Mouse (Mus musculus): ENCODE measurements around the gene Zfp445. TPM values are rescaled to one million over a fixed set of nuclear protein-coding genes. Genes with fewer than 3 reads are reported as not detected.
"Not testable (repeated sequence)": the region's sequence is repeated elsewhere in the genome, so short reads cannot be mapped to it uniquely, and the experiment has no call there.

Zfp445 gene
- polyA plus RNA-seq, 1 experiment from 2014 or later: 120 TPM

DNA sequence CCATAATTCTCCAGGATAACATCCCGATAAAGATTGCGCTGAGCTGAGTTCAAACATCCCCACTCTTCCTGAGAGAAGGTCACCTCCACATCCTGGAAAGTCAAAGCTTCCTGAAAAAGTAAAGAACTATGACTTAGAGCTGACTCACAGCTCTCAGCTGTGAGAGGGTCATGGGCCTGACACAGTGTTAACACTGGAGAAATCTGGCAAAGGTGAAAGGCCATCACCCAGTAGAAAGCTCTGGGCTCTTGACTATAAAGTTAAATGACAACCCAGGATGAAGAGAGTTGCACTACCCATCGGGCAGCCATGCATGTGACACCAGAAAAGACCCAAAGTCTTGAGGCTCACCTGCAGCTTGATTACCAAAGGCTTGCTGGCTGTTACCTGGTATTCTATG lies 9.1 kb downstream of the Zfp445 start:
- H3K36me3 ChIP-seq: peaks cover 93% of the 10 kb centered on the region
- H3K4me3 ChIP-seq: no peak overlapping the region
- 0 out of 2 replicates have a peak, but pooled peaks cover 18% of the 10 kb centered on the region for H3K9me3 ChIP-seq (replicated peaks)
- ATAC-seq (ENCODE audit: low FRiP score): no peak
- H3K9ac ChIP-seq: no peak overlapping the region
- H3K4me2 ChIP-seq (replicated peaks): no peak overlapping the region
- WGBS: 99% methylated on average over 3 of the region's 3 CpGs
- H3K27me3 ChIP-seq: no peaks in the 10 kb centered on the region
- no peaks in the 10 kb centered on the region for H3K4me1 ChIP-seq
- no peak overlapping the region for H3K27ac ChIP-seq

DNA sequence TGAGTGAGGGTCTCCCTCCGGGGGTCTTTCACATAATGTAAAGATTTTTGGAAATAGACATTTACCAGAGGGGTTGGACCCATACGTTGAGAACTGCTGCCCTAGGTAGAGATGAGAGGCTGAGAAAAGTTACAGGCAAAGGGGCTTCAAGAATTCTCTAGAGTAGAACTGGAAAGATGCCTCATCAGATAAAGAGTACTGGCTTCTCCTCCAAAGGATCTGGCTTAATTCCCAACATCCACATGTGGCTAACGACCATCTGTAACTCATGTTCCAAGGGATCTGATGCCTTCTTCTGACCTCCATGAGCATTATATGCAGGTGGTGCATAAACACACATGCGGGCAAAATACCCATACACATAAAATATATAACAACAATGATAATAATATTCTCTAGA lies 10.2 kb downstream of the Zfp445 start:
- WGBS: 96% methylated on average over 4 of the region's 4 CpGs
- H3K9me3 ChIP-seq (replicated peaks): 0 out of 2 replicates have a peak, but pooled peaks cover 12% of the 10 kb centered on the region
- H3K4me2 ChIP-seq (replicated peaks): no peak overlapping the region
- H3K4me3 ChIP-seq: no peak overlapping the region
- no peak overlapping the region for H3K27ac ChIP-seq
- ATAC-seq (ENCODE audit: low FRiP score): no peak
- no peaks in the 10 kb centered on the region for H3K4me1 ChIP-seq
- no peaks in the 10 kb centered on the region for H3K27me3 ChIP-seq
- H3K36me3 ChIP-seq: peaks cover 93% of the 10 kb centered on the region
- no peak overlapping the region for H3K9ac ChIP-seq

- H3K9ac ChIP-seq; H3K27me3 ChIP-seq; H3K4me3 ChIP-seq; ATAC-seq (ENCODE audit: low FRiP score); H3K9me3 ChIP-seq (replicated peaks); H3K4me1 ChIP-seq; H3K27ac ChIP-seq; H3K4me2 ChIP-seq (replicated peaks): not testable (repeated sequence)
- peaks cover 93% of the 10 kb centered on the region for H3K36me3 ChIP-seq
- WGBS: 96% methylated on average over 3 of the region's 7 CpGs
These were observed 10.7 kb downstream of the Zfp445 start for GRCm38 (mm10) chr9:122855141-122855540.

DNA sequence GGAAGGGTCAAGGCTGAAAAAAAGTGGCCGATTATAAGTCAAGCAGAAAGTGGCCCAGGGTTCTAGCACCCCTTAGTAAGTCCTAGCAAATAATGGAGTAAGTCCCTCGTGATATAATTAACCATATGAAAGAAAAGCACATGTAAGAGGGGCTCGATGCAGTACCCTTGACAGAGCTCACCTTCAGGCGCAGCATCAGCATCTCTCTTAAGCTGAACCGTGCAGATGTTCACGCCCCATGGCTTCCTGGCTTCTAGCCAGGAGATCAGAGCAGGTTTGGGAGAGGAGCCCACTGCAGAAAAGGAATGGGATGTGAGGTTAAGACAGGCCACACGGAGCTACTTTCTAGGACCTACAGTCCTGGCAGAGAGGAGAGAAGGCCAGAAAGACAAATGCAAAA lies 11.3 kb downstream of the Zfp445 start:
- WGBS: 96% methylated on average over 7 of the region's 7 CpGs
- no peak overlapping the region for H3K9ac ChIP-seq
- no peak overlapping the region for H3K4me2 ChIP-seq (replicated peaks)
- no peak overlapping the region for H3K27ac ChIP-seq
- no peak for ATAC-seq (ENCODE audit: low FRiP score)
- no peaks in the 10 kb centered on the region for H3K27me3 ChIP-seq
- H3K4me1 ChIP-seq: no peaks in the 10 kb centered on the region
- no peak overlapping the region for H3K4me3 ChIP-seq
- peaks cover 93% of the 10 kb centered on the region for H3K36me3 ChIP-seq
- 0 out of 2 replicates have a peak, but pooled peaks cover 2% of the 10 kb centered on the region for H3K9me3 ChIP-seq (replicated peaks)

GRCm38 (mm10) chr9:122847811-122848311 lies 17.9 kb downstream of the Zfp445 start:
- not testable (repeated sequence) for H3K4me3 ChIP-seq; ATAC-seq (ENCODE audit: low FRiP score); H3K4me2 ChIP-seq (replicated peaks); H3K4me1 ChIP-seq; H3K27ac ChIP-seq; H3K27me3 ChIP-seq; H3K9ac ChIP-seq; H3K9me3 ChIP-seq (replicated peaks)
- peaks cover 49% of the 10 kb centered on the region for H3K36me3 ChIP-seq
- 95% methylated on average over 7 of the region's 8 CpGs for whole genome bisulfite sequencing

- Histone ChIP-seq H3K27me3 (no peaks in the 10 kb centered on the region), H3K27ac (no peak overlapping the region), H3K9ac (no peak overlapping the region), H3K4me3 (no peak overlapping the region), H3K36me3 (peaks cover 32% of the 10 kb centered on the region), H3K4me1 (no peaks in the 10 kb centered on the region), H3K9me3 (replicated peaks) (no peaks in the 10 kb centered on the region), H3K4me2 (replicated peaks) (no peak overlapping the region)
- ATAC-seq (ENCODE audit: low FRiP score): no peak
These were observed 19.6 kb downstream of the Zfp445 start for GRCm38 (mm10) chr9:122846156-122846555.

DNA sequence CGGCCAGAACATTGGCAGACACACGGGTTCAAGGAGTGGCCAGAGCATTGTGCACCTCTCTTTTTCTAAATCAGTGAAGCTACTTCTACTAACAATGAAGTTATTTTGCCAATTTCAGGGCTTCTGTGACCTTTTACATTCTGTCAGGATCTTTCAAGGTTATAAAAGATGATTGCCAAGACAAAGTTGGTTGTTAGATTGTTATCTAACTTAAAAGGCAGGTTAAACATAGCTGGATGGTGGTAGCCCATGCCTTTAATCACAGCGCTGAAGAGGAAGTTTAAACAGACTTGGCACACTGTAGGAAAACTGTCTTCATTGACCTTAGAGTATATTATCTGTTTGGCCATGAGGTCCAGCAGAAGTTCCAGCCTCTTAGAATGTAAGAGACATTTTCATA lies 20.2 kb downstream of the Zfp445 start:
- Histone ChIP-seq H3K4me3 (no peak overlapping the region), H3K27me3 (no peaks in the 10 kb centered on the region), H3K4me1 (no peaks in the 10 kb centered on the region), H3K36me3 (peaks cover 26% of the 10 kb centered on the region), H3K9me3 (replicated peaks) (no peaks in the 10 kb centered on the region), H3K4me2 (replicated peaks) (no peak overlapping the region), H3K27ac (no peak overlapping the region), H3K9ac (no peak overlapping the region)
- WGBS: 85% methylated on average over 3 of the region's 3 CpGs
- no peak for ATAC-seq (ENCODE audit: low FRiP score)

GRCm38 (mm10) chr9:122843760-122844159 lies 22.0 kb downstream of the Zfp445 start, which contains the start of gene Gm35549:
TSS of gene Gm35549 (minus strand) at chr9:122844035.
- Histone ChIP-seq H3K4me1 (no peaks in the 10 kb centered on the region), H3K9me3 (replicated peaks) (no peaks in the 10 kb centered on the region), H3K27me3 (no peaks in the 10 kb centered on the region), H3K27ac (no peak within 1 kb of the TSS), H3K4me3 (no peak within 1 kb of the TSS), H3K36me3 (peaks cover 9% of the 10 kb centered on the region; the same call in 1 of the 2 replicates), H3K4me2 (replicated peaks) (no peak within 1 kb of the TSS), H3K9ac (no peak within 1 kb of the TSS)
- WGBS: 86% methylated on average over 3 of the region's 3 CpGs
- ATAC-seq (ENCODE audit: low FRiP score): no peak

GRCm38 (mm10) chr9:122837680-122838079 lies 28.1 kb downstream of the Zfp445 start:
- H3K4me3 ChIP-seq: no peak overlapping the region
- H3K27ac ChIP-seq: no peak overlapping the region
- H3K4me1 ChIP-seq: peaks cover 8% of the 10 kb centered on the region
- no peaks in the 10 kb centered on the region for H3K27me3 ChIP-seq
- 29% methylated on average over 16 of the region's 16 CpGs for WGBS
- no peak overlapping the region for H3K4me2 ChIP-seq (replicated peaks)
- no peak overlapping the region for H3K9ac ChIP-seq
- H3K36me3 ChIP-seq: peaks cover 9% of the 10 kb centered on the region
- H3K9me3 ChIP-seq (replicated peaks): no peaks in the 10 kb centered on the region
- ATAC-seq (ENCODE audit: low FRiP score): no peak

- no peak overlapping the region for H3K4me3 ChIP-seq
- no peaks in the 10 kb centered on the region for H3K27me3 ChIP-seq
- no peak overlapping the region for H3K9ac ChIP-seq
- H3K4me1 ChIP-seq: peaks cover 8% of the 10 kb centered on the region
- WGBS: 89% methylated on average over 4 of the region's 4 CpGs
- no peak overlapping the region for H3K4me2 ChIP-seq (replicated peaks)
- peaks cover 9% of the 10 kb centered on the region for H3K36me3 ChIP-seq
- peak; percentile 35; the same call in 1 of the 2 replicates for ATAC-seq (ENCODE audit: low FRiP score)
- peak overlapping the region; percentile 49 for H3K27ac ChIP-seq
- no peaks in the 10 kb centered on the region for H3K9me3 ChIP-seq (replicated peaks)
These were observed 28.6 kb downstream of the Zfp445 start for GRCm38 (mm10) chr9:122837216-122837615.

- 60% methylated on average over 6 of the region's 6 CpGs for WGBS
- H3K27ac ChIP-seq: peak overlapping the region; percentile 49; the same call in 1 of the 2 replicates
- no peak for ATAC-seq (ENCODE audit: low FRiP score)
These were observed 29.0 kb downstream of the Zfp445 start for GRCm38 (mm10) chr9:122836790-122837189.

DNA sequence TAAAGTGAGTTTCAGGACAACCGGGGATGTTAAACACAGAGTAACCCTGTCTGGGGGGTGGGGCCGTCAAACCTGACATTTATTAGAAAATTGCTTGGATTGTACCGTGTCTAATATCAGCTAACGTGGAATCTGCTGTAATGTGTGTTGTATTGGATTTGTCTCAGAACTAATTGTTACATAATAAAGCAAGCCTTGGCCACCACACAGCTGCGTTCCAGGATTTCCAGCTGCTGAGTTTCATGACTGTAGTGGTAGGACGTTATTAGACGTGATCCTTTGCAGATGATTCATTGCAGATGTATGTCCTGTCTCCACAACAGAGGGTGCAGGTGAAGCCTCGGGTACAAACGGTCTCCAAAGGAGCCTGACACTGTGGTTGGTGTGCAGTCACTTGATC lies 29.7 kb downstream of the Zfp445 start:
- Histone ChIP-seq H3K27ac (0 out of 2 replicates have a peak overlapping the region, but pooled peaks have one; percentile 49), H3K9ac (no peak overlapping the region), H3K27me3 (no peaks in the 10 kb centered on the region), H3K4me3 (no peak overlapping the region), H3K36me3 (peaks cover 9% of the 10 kb centered on the region), H3K9me3 (replicated peaks) (no peaks in the 10 kb centered on the region), H3K4me1 (peaks cover 8% of the 10 kb centered on the region), H3K4me2 (replicated peaks) (no peak overlapping the region)
- WGBS: 79% methylated on average over 9 of the region's 9 CpGs
- no peak for ATAC-seq (ENCODE audit: low FRiP score)

More at GRCm38 (mm10) chr9:122836790-122837189, 29.0 kb downstream of the Zfp445 start:
- Histone ChIP-seq H3K4me1 (peaks cover 8% of the 10 kb centered on the region), H3K9ac (no peak overlapping the region), H3K9me3 (replicated peaks) (no peaks in the 10 kb centered on the region), H3K4me3 (no peak overlapping the region), H3K4me2 (replicated peaks) (no peak overlapping the region), H3K36me3 (peaks cover 9% of the 10 kb centered on the region), H3K27me3 (no peaks in the 10 kb centered on the region)

DNA sequence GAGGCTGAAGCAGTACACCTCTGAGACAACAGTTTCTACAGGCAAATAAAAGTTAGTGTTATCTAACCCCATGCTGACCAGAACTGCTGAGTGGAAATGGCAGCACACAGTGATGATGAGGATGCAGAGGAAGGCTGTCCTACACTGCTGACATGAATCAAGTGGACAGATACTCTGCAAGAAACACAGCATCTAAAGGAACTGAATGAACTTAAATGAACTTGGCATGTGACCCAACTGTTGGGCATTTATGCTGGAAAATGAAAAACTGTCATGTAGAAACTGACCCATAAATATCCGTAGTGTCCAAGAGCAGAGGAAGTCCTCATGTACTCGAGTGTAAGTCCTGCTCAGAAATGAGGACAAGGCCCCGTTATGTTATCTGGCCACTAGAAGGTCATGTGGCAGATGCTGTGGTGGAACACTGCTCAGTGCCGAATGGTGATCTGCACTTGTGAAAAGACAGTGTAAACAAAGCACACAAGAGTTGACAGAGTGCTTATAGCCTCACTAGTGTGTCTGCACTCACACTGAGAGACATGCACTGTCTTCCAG lies 35.9 kb downstream of the Zfp445 start:
- no peak overlapping the region for H3K4me3 ChIP-seq
- no peak overlapping the region for H3K4me2 ChIP-seq (replicated peaks)
- no peak overlapping the region for H3K27ac ChIP-seq
- 86% methylated on average over 4 of the region's 4 CpGs for WGBS
- no peak for ATAC-seq (ENCODE audit: low FRiP score)
- H3K4me1 ChIP-seq: no peaks in the 10 kb centered on the region
- no peaks in the 10 kb centered on the region for H3K27me3 ChIP-seq
- peaks cover 50% of the 10 kb centered on the region for H3K36me3 ChIP-seq
- no peaks in the 10 kb centered on the region for H3K9me3 ChIP-seq (replicated peaks)
- no peak overlapping the region for H3K9ac ChIP-seq
